Mouse (Mus musculus) layer of hippocampus, postnatal 36 days (tissue): ENCODE results near the gene Traf3. TPM values are rescaled to one million over a fixed set of nuclear protein-coding genes. Genes with fewer than 3 reads are reported as not detected.

Source experiments
- DNase-seq, 2 experiments: peaks; one replicate each; pipeline ENCODE4 v3.0.0; 2022
- total RNA-seq, 2 experiments: library from RNA; stranded (reverse); gene quantifications; 2 replicates each; pipeline ENCODE4 v1.2.3; 2021

Traf3 gene
- total RNA-seq: 10 to 100 TPM; 71.9 to 86.6 TPM

GRCm38 (mm10) chr12:111165831-111166591 lies at the start of gene Traf3:
TSS of gene Traf3 (plus strand) at chr12:111166370.
- DNase-seq: peak; percentile 44 to 47

GRCm38 (mm10) chr12:111119506-111120085 lies 46.6 kb upstream of the Traf3 start:
- no peak for DNase-seq

- no peak for DNase-seq
These were observed 45.1 kb upstream of the Traf3 start for GRCm38 (mm10) chr12:111120976-111121645.

- no peak for DNase-seq
These were observed 43.8 kb upstream of the Traf3 start for GRCm38 (mm10) chr12:111122332-111122852.

GRCm38 (mm10) chr12:111124601-111125260 lies 41.4 kb upstream of the Traf3 start:
- no peak for DNase-seq

GRCm38 (mm10) chr12:111125666-111126065 lies 40.5 kb upstream of the Traf3 start:
- DNase-seq: no peak

GRCm38 (mm10) chr12:111134169-111134568 lies 32.0 kb upstream of the Traf3 start:
- DNase-seq: no peak

GRCm38 (mm10) chr12:111134791-111135733 lies 31.1 kb upstream of the Traf3 start:
- peak; percentile 58 for DNase-seq

- DNase-seq: no peak
These were observed 30.2 kb upstream of the Traf3 start for GRCm38 (mm10) chr12:111135953-111136352.

- no peak for DNase-seq
These were observed 29.1 kb upstream of the Traf3 start for GRCm38 (mm10) chr12:111137079-111137478.

- no peak for DNase-seq
These were observed 23.1 kb upstream of the Traf3 start for GRCm38 (mm10) chr12:111143005-111143508.

- DNase-seq: no peak
These were observed 22.6 kb upstream of the Traf3 start for GRCm38 (mm10) chr12:111143509-111144063.

- no peak for DNase-seq
These were observed 21.6 kb upstream of the Traf3 start for GRCm38 (mm10) chr12:111144598-111144997.

GRCm38 (mm10) chr12:111145269-111145668 lies 20.9 kb upstream of the Traf3 start:
- peak; percentile 77 for DNase-seq

GRCm38 (mm10) chr12:111149495-111150235 lies 16.5 kb upstream of the Traf3 start:
- DNase-seq: no peak

- no peak for DNase-seq
These were observed 16.0 kb upstream of the Traf3 start for GRCm38 (mm10) chr12:111150236-111150596.

GRCm38 (mm10) chr12:111151422-111152156 lies 14.6 kb upstream of the Traf3 start:
- no peak for DNase-seq

- no peak for DNase-seq
These were observed 13.6 kb upstream of the Traf3 start for GRCm38 (mm10) chr12:111152579-111152978.

- no peak for DNase-seq
These were observed 13.0 kb upstream of the Traf3 start for GRCm38 (mm10) chr12:111152981-111153710.
